Mouse (Mus musculus) embryonic facial prominence, embryonic 14.5 days (tissue): ENCODE results near the gene Gpnmb. TPM values are rescaled to one million over a fixed set of nuclear protein-coding genes. Genes with fewer than 3 reads are reported as not detected.

Experiments used
- ATAC-seq: fragments of 200-750 bp; cut with Nextera tagmentation; 2 replicates; pipeline ENCODE4 v1.8.0; 2017; ENCODE audit warnings: low read depth, moderate number of reproducible peaks, moderate TSS enrichment
- DNase-seq: peaks from one replicate; pipeline ENCODE4 v3.0.0-alpha.2; 2015; ENCODE audit warnings: low spot score
- H3K27ac ChIP-seq: fragments of 300-500 bp; sonication (generic); replicated peaks from 2 replicates; pipeline ENCODE4 v1.5.1; 2014; ENCODE audit warnings: low read depth, mild to moderate bottlenecking, low read length, moderate library complexity
- H3K27me3 ChIP-seq: fragments of 300-500 bp; sonication (generic); replicated peaks from 2 replicates; pipeline ENCODE4 v1.6.1; 2014; ENCODE audit warnings: low read length; ENCODE audit not compliant: control insufficient read depth, insufficient read depth
- H3K36me3 ChIP-seq: fragments of 300-500 bp; sonication (generic); 2 replicates; pipeline ENCODE4 v1.6.1; 2014; ENCODE audit warnings: low read length, mixed read lengths; ENCODE audit not compliant: control insufficient read depth, insufficient read depth
- H3K4me1 ChIP-seq: fragments of 300-500 bp; sonication (generic); 2 replicates; pipeline ENCODE4 v1.6.1; 2014; ENCODE audit warnings: antibody characterized with exemption, low read length; ENCODE audit not compliant: control insufficient read depth, insufficient read depth
- H3K4me2 ChIP-seq: fragments of 300-500 bp; sonication (generic); 2 replicates; pipeline ENCODE4 v1.6.1; 2014; ENCODE audit warnings: low read depth, mild to moderate bottlenecking, low read length, moderate library complexity, mixed read lengths
- H3K4me3 ChIP-seq: fragments of 300-500 bp; sonication (generic); 2 replicates; pipeline ENCODE4 v1.5.1; 2014; ENCODE audit warnings: low read depth, mild to moderate bottlenecking, low read length
- H3K9ac ChIP-seq: fragments of 300-500 bp; sonication (generic); 2 replicates; pipeline ENCODE4 v1.6.1; 2014; ENCODE audit warnings: low read depth, mild to moderate bottlenecking, low read length, moderate library complexity, mixed read lengths
- H3K9me3 ChIP-seq: fragments of 300-500 bp; sonication (generic); 2 replicates; pipeline ENCODE4 v1.6.1; 2016; ENCODE audit warnings: low read length; ENCODE audit not compliant: control insufficient read depth
- WGBS: fragments of 180-500 bp; shearing (Covaris S2); extraction: QIAGEN DNeasy Blood & Tissue Kit; methylation state at CpG from one replicate; pipeline ENCODE4 v1.1.7; 2014; 5-methylcytosine and 5-hydroxymethylcytosine counted together
- polyA plus RNA-seq: library from polyadenylated mRNA; unstranded; fragments of >200 nt; fragmentation: Nextera tagmentation; extraction: Ambion mirVana; gene quantifications from 2 replicates; pipeline ENCODE4 v1.2.1, GENCODE M21; 2014

Gene Gpnmb
- polyA plus RNA-seq, result 1.2 and 1.6 TPM in 2 replicates

- H3K4me1 ChIP-seq, result 0 out of 2 replicates have a peak, but pooled peaks cover 3% of the 10 kb centered on the region
- ATAC-seq, result 0 out of 2 replicates have a peak, but pooled peaks have one; percentile 30
- H3K9ac ChIP-seq, result 0 out of 2 replicates have a peak within 1 kb of the TSS, but pooled peaks have one; percentile 15
- no peaks in the 10 kb centered on the region for H3K36me3 ChIP-seq
- H3K4me3 ChIP-seq, result peak within 1 kb of the TSS; percentile 23
- WGBS, result 29% methylated on average over 28 of the region's 28 CpGs
- H3K9me3 ChIP-seq, result no peaks in the 10 kb centered on the region
- H3K4me2 ChIP-seq, result peak within 1 kb of the TSS; percentile 46
- H3K27ac ChIP-seq, result no peak within 1 kb of the TSS
- no peak for DNase-seq
- no peaks in the 10 kb centered on the region for H3K27me3 ChIP-seq
These were observed at the start of gene Gpnmb for GRCm38 (mm10) chr6:49036275-49037267. Gene Gpnmb (plus strand): TSS chr6:49036546.

GRCm38 (mm10) chr6:48989971-48990370 lies 46.4 kb upstream of the Gpnmb start:
- ATAC-seq, result no peak
- WGBS, result 90% methylated on average over 5 of the region's 5 CpGs
- Histone ChIP-seq H3K27me3 (no peaks in the 10 kb centered on the region), H3K27ac (no peak overlapping the region), H3K9ac (no peak overlapping the region), H3K4me2 (no peak overlapping the region), H3K4me3 (no peak overlapping the region), H3K4me1 (no peaks in the 10 kb centered on the region), H3K36me3 (no peaks in the 10 kb centered on the region), H3K9me3 (no peaks in the 10 kb centered on the region)
- no peak for DNase-seq

DNA sequence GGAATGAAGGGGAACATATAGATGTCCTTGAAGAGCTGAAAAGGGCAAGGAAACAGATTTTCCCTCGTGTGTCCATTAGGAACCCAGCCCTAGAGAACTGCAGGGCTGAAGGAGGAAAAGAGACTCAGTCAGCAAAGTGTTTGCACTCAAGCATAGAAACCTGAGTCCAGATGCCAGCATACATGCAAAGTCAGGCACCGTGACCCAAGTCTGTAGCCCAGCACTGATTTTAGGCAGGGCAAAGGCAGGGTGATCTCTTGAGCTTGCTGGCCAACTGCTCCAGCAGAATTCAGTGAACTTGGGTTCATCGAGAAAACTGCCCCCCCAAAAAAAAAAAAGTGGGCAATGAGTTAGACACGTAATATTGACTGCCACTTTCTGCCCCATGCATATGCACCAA lies 44.4 kb upstream of the Gpnmb start:
- H3K9me3 ChIP-seq, result no peaks in the 10 kb centered on the region
- H3K36me3 ChIP-seq, result no peaks in the 10 kb centered on the region
- H3K27me3 ChIP-seq, result no peaks in the 10 kb centered on the region
- H3K4me3 ChIP-seq, result no peak overlapping the region
- no peak for ATAC-seq
- H3K27ac ChIP-seq, result no peak overlapping the region
- DNase-seq, result no peak
- H3K4me1 ChIP-seq, result no peaks in the 10 kb centered on the region
- WGBS, result 72% methylated on average over 4 of the region's 4 CpGs
- no peak overlapping the region for H3K4me2 ChIP-seq
- no peak overlapping the region for H3K9ac ChIP-seq

- no peak overlapping the region for H3K4me3 ChIP-seq
- H3K9me3 ChIP-seq, result no peaks in the 10 kb centered on the region
- 50% methylated on average over 6 of the region's 6 CpGs for whole genome bisulfite sequencing
- DNase-seq (no peak), ATAC-seq (no peak)
- H3K9ac ChIP-seq, result no peak overlapping the region
- H3K27me3 ChIP-seq, result no peaks in the 10 kb centered on the region
- H3K4me1 ChIP-seq, result no peaks in the 10 kb centered on the region
- H3K36me3 ChIP-seq, result no peaks in the 10 kb centered on the region
- H3K4me2 ChIP-seq, result no peak overlapping the region
- no peak overlapping the region for H3K27ac ChIP-seq
These were observed 38.2 kb upstream of the Gpnmb start for GRCm38 (mm10) chr6:48998186-48998585.

- Histone ChIP-seq H3K27ac (no peak overlapping the region), H3K4me1 (no peaks in the 10 kb centered on the region), H3K4me2 (no peak overlapping the region), H3K4me3 (no peak overlapping the region), H3K9me3 (no peaks in the 10 kb centered on the region), H3K36me3 (no peaks in the 10 kb centered on the region), H3K9ac (no peak overlapping the region), H3K27me3 (no peaks in the 10 kb centered on the region)
- ATAC-seq (no peak), DNase-seq (no peak)
- 88% methylated on average over 4 of the region's 4 CpGs for WGBS
These were observed 37.5 kb upstream of the Gpnmb start for GRCm38 (mm10) chr6:48998796-48999195.

DNA sequence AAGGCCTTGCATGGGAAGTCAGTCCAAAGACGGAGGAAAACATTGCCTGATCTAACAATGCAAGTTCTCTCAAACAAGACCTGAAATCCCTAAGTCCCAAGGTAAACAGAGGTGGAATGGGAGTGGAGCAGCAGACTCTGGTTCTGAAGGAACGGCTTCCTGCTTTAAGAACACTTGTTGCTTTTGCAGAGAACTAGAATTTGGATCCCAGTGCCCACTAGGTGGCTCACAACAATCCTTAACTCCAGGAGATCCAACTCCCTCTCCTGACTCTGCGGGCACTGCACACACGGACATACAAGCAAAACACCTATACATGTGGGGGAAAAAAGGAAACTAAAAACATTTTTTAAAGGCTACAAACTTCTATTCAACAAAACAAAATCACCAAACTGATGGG lies 33.0 kb upstream of the Gpnmb start:
- ATAC-seq, result no peak
- 39% methylated on average over 4 of the region's 4 CpGs for WGBS
- Histone ChIP-seq H3K9me3 (no peaks in the 10 kb centered on the region), H3K4me2 (no peak overlapping the region), H3K27me3 (no peaks in the 10 kb centered on the region), H3K9ac (no peak overlapping the region), H3K27ac (no peak overlapping the region), H3K4me3 (no peak overlapping the region), H3K4me1 (peaks cover under 1% of the 10 kb centered on the region; the same call in 1 of the 2 replicates), H3K36me3 (no peaks in the 10 kb centered on the region)
- DNase-seq, result peak; percentile 19

DNA sequence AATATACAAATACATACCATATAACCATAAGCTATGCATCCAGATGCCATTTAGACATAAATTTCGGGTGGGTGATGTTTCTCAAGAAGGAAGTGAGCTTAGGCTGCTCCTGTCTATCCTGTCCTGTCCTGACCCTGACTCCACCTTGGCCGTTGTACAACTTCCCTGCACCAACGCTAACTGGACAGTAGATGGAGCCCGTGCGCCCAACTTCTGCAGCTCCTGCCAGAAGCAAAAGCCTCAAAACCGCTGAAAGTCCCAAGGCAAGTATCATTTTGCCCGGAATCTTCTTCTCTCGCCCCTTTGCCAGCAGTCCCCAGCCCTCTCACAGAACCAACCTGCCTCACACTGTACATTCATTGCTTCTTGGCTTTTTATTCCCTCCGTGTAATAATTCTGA lies 28.4 kb upstream of the Gpnmb start:
- DNase-seq, result peak; percentile 84
- H3K36me3 ChIP-seq, result no peaks in the 10 kb centered on the region
- ATAC-seq, result no peak
- H3K9ac ChIP-seq, result 0 out of 2 replicates have a peak overlapping the region, but pooled peaks have one; percentile 36
- no peaks in the 10 kb centered on the region for H3K9me3 ChIP-seq
- H3K4me1 ChIP-seq, result peaks cover 8% of the 10 kb centered on the region; the same call in 1 of the 2 replicates
- H3K27ac ChIP-seq, result no peak overlapping the region
- peak overlapping the region; percentile 27 for H3K4me3 ChIP-seq
- WGBS, result 2% methylated on average over 9 of the region's 9 CpGs
- peak overlapping the region; percentile 48 for H3K4me2 ChIP-seq
- H3K27me3 ChIP-seq, result no peaks in the 10 kb centered on the region

DNA sequence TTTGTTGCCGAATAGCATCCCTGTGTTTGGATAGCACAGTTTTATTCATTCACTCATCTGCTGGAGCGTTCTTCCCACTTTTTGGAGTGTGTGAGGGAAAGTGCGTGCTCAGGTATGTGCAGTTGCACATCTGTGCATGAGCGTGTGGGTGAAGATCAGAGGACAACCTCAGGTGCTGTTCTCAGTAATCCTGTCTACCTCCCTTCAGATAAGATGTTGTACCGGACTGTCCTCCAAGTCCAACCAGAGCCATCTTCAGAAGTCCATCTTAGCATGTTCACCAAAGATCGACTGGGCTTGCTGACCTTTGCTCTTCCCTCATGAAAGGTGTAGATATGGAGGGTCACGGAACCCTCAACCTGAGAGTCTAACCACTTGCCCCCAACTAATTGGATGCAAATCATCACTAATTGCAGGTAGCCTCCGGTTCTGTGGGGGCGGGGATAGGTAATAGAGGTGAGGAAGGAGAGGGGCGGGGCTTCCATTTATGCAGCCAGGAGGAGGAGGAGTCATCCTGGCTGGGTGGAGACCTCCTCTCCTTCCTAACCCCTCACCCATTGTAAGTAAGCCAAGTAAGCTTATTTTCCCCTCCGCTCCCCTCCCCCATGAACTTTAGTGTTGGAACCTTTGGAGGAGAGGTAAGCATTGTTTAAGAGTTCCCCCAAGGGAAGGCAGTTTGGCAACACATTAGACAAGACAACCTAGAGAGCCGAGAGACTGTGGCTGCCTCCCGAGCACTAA lies 27.8 kb upstream of the Gpnmb start:
- Histone ChIP-seq H3K4me2 (peak overlapping the region; percentile 48), H3K9me3 (no peaks in the 10 kb centered on the region), H3K9ac (0 out of 2 replicates have a peak overlapping the region, but pooled peaks have one; percentile 36), H3K4me3 (peak overlapping the region; percentile 27), H3K27me3 (no peaks in the 10 kb centered on the region), H3K36me3 (no peaks in the 10 kb centered on the region), H3K27ac (no peak overlapping the region), H3K4me1 (peaks cover 8% of the 10 kb centered on the region; the same call in 1 of the 2 replicates)
- ATAC-seq (peak; percentile 9; the same call in 1 of the 2 replicates), DNase-seq (peak; percentile 63)
- 18% methylated on average over 13 of the region's 13 CpGs for WGBS
